In genomic region chr11:72052636-72053035, GRCm38 (mm10) we compare ENCODE assay signal across 8 mouse cellular contexts. TPM values are rescaled to one million over a fixed set of nuclear protein-coding genes. Genes with fewer than 3 reads are reported as not detected.
DNase-seq lines count a peak whose midpoint lies in the region; ATAC-seq and TF ChIP-seq lines count a peak whose summit lies in the region.

No protein-coding gene starts in this region.

- intact Hi-C loops in left cerebral cortex, postnatal 4 days (cut with DNase I), result loop anchor here (5.0 kb wide), 3 partner anchors 90 to 155 kb away; partner anchors contain the start of genes 4933427D14Rik, Gm43951 and Txndc17

- peaks cover 10% of the 10 kb centered on the region; the same call in 1 of the 2 replicates for H3K4me1 ChIP-seq in forebrain, embryonic 11.5 days (replicated peaks; ENCODE audit: control insufficient read depth, insufficient read depth, low read length)
- peaks cover 9% of the 10 kb centered on the region; the same call in 1 of the 2 replicates for H3K4me1 ChIP-seq in hindbrain, postnatal 0 days (ENCODE audit: insufficient read depth, low read length)

- H3K9ac ChIP-seq in forebrain, embryonic 11.5 days (ENCODE audit: low read length), result no peak overlapping the region
- H3K9ac ChIP-seq in hindbrain, postnatal 0 days (replicated peaks; ENCODE audit: low read length), result no peak overlapping the region

- no peak overlapping the region for H3ac ChIP-seq in myocyte (ENCODE audit: control insufficient read depth, insufficient read length)

- no peak overlapping the region for H3K27ac ChIP-seq in forebrain, embryonic 11.5 days (ENCODE audit: low read depth, low read length)
- no peak overlapping the region for H3K27ac ChIP-seq in hindbrain, postnatal 0 days

- H3K9me3 ChIP-seq in forebrain, embryonic 11.5 days (ENCODE audit: control insufficient read depth, low read length), result no peaks in the 10 kb centered on the region
- no peaks in the 10 kb centered on the region for H3K9me3 ChIP-seq in hindbrain, postnatal 0 days (ENCODE audit: low read length)

- no peak for TF ChIP-seq POLR2A in brain, embryonic 14.5 days (IDR thresholded peaks at IDR 0.05; ENCODE audit: borderline replicate concordance, extremely low read depth, insufficient read depth, insufficient read length, poor library complexity, severe bottlenecking)
- TF ChIP-seq POLR2A in myocyte (IDR thresholded peaks at IDR 0.05; ENCODE audit: insufficient read length, low read depth), result no peak

- WGBS in forebrain, embryonic 11.5 days, result 21% methylated on average over 5 of the region's 5 CpGs
- WGBS in hindbrain, postnatal 0 days, result 16% methylated on average over 5 of the region's 5 CpGs

- H3K4me3 ChIP-seq in forebrain, embryonic 11.5 days (ENCODE audit: low read depth, low read length), result no peak overlapping the region
- no peak overlapping the region for H3K4me3 ChIP-seq in hindbrain, postnatal 0 days (ENCODE audit: low read length)
- H3K4me3 ChIP-seq in myocyte, result no peak overlapping the region

- TF ChIP-seq CTCF in brain, embryonic 14.5 days (IDR thresholded peaks at IDR 0.05; ENCODE audit: borderline replicate concordance, extremely low read depth, insufficient read depth, insufficient read length), result peak; percentile 80; the same call in 1 of the 2 replicates
- peak; percentile 96 for TF ChIP-seq CTCF in hindbrain, postnatal 0 days (IDR thresholded peaks at IDR 0.05; ENCODE audit: low read depth)

- DNase-seq in ovary, adult 18-20 months (ENCODE audit: low spot score), result peak; percentile 24
- DNase-seq in ovary, postnatal 10 days (ENCODE audit: low spot score), result no peak
- DNase-seq in brain, embryonic 14.5 days (ENCODE audit: low read depth), result peak; percentile 88
- peak; percentile 79 for DNase-seq in forebrain, embryonic 11.5 days (ENCODE audit: low spot score)
- peak; percentile 90 for DNase-seq in hindbrain, postnatal 0 days (ENCODE audit: low spot score)
- DNase-seq in left cerebral cortex, postnatal 4 days, result peak; percentile 87
- peak; percentile 66 for DNase-seq in thymus, postnatal 0 days (ENCODE audit: low spot score)

- H3K36me3 ChIP-seq in forebrain, embryonic 11.5 days (ENCODE audit: control insufficient read depth, insufficient read depth, low read length), result no peaks in the 10 kb centered on the region
- no peaks in the 10 kb centered on the region for H3K36me3 ChIP-seq in hindbrain, postnatal 0 days (ENCODE audit: insufficient read depth, low read length)
- H3K36me3 ChIP-seq in myocyte (ENCODE audit: control insufficient read depth, insufficient read depth), result peaks cover under 1% of the 10 kb centered on the region

- H3K27me3 ChIP-seq in forebrain, embryonic 11.5 days (ENCODE audit: control insufficient read depth, insufficient read depth, low read length), result peaks cover 21% of the 10 kb centered on the region
- H3K27me3 ChIP-seq in hindbrain, postnatal 0 days (ENCODE audit: insufficient read depth, low read length), result no peaks in the 10 kb centered on the region
- no peaks in the 10 kb centered on the region for H3K27me3 ChIP-seq in myocyte (ENCODE audit: control insufficient read depth, insufficient read depth, insufficient read length)

- H3K79me2 ChIP-seq in myocyte (ENCODE audit: control insufficient read depth, insufficient read depth), result no peaks in the 10 kb centered on the region

- H3K4me2 ChIP-seq in forebrain, embryonic 11.5 days (ENCODE audit: low read depth, low read length, severe bottlenecking), result no peak overlapping the region
- no peak overlapping the region for H3K4me2 ChIP-seq in hindbrain, postnatal 0 days (ENCODE audit: low read depth, low read length)
- no peak overlapping the region for H3K4me2 ChIP-seq in myocyte (ENCODE audit: low read depth)

- 0 out of 2 replicates have a peak, but pooled peaks have one; percentile 34 for ATAC-seq in forebrain, embryonic 11.5 days (replicated peaks; ENCODE audit: low FRiP score)
- ATAC-seq in hindbrain, postnatal 0 days, result peak; percentile 49

TF ChIP-seq in myocyte, 11 proteins besides CTCF, POLR2A, EP300 and RAD21:
- TF ChIP-seq MYOD1 (IDR thresholded peaks at IDR 0.05; ENCODE audit: control insufficient read depth in 1 of 3, insufficient read length in 2 of 3, low read depth in 2 of 3) (no peak), MAX (IDR thresholded peaks at IDR 0.05; ENCODE audit: low read depth) (peak; percentile 38), TCF3 (IDR thresholded peaks at IDR 0.05; ENCODE audit: insufficient read length, low read depth) (no peak), SRF (IDR thresholded peaks at IDR 0.05; ENCODE audit: control insufficient read depth, insufficient read length, low read depth) (no peak)

RNA-seq across cellular contexts. Expression of gene Pimreg, which starts 10.8 kb away (rescaled TPM):
- polyA plus RNA-seq in brain, embryonic 14.5 days (2012; rRNA removed), result 29.9 and 53.4 TPM in 2 replicates
- 228 and 241 TPM in 2 replicates for polyA plus RNA-seq in forebrain, embryonic 11.5 days (2014; fragmentation: Nextera tagmentation; extraction: Ambion mirVana)
- 18.7 and 22.8 TPM in 2 replicates for total RNA-seq in hindbrain, postnatal 0 days (2014; rRNA removed)
- 23.9 and 27.8 TPM in 2 replicates for polyA plus RNA-seq in hindbrain, postnatal 0 days (2015; fragmentation: Nextera tagmentation; extraction: Ambion mirVana)
- 1 to 10 TPM; 9.3 to 9.7 TPM for total RNA-seq in left cerebral cortex, postnatal 4 days (2021)
- 77.9 TPM for polyA plus RNA-seq in myocyte (2012; fragmentation: generic; extraction: Trizol)
- polyA plus RNA-seq in thymus, postnatal 0 days (2015; fragmentation: Nextera tagmentation; extraction: Ambion mirVana), result 74.2 and 88.2 TPM in 2 replicates

RNA-seq across cellular contexts. Expression of gene Aipl1, which starts 15.3 kb away (rescaled TPM):
- polyA plus RNA-seq in brain, embryonic 14.5 days (2012; rRNA removed), result 0.30 and 0.38 TPM in 2 replicates
- polyA plus RNA-seq in forebrain, embryonic 11.5 days (2014; fragmentation: Nextera tagmentation; extraction: Ambion mirVana), result 0.20 and 0.41 TPM in 2 replicates
- 0.07 TPM in 1 of 2 replicates, not detected in the other for total RNA-seq in hindbrain, postnatal 0 days (2014; rRNA removed)
- polyA plus RNA-seq in hindbrain, postnatal 0 days (2015; fragmentation: Nextera tagmentation; extraction: Ambion mirVana), result 0.34 and 0.42 TPM in 2 replicates
- total RNA-seq in left cerebral cortex, postnatal 4 days (2021), result under 1 TPM; 0.14 to 0.26 TPM
- 0.38 TPM for polyA plus RNA-seq in myocyte (2012; fragmentation: generic; extraction: Trizol)
- polyA plus RNA-seq in thymus, postnatal 0 days (2015; fragmentation: Nextera tagmentation; extraction: Ambion mirVana), result 1.2 and 1.6 TPM in 2 replicates
